Mouse (Mus musculus) heart, embryonic 13.5 days (tissue): Measurements from ENCODE around the gene Ankrd13b. TPM values are rescaled to one million over a fixed set of nuclear protein-coding genes. Genes with fewer than 3 reads are reported as not detected.

Experiments
- ATAC-seq: fragments of 200-750 bp; cut with Nextera tagmentation; 2 replicates; pipeline ENCODE4 v1.8.0; 2017; ENCODE audit warnings: moderate TSS enrichment; ENCODE audit not compliant: insufficient number of reproducible peaks, low FRiP score, low TSS enrichment; ENCODE audit errors: extremely low read depth
- H3K27ac ChIP-seq: fragments of 300-500 bp; sonication (generic); replicated peaks from 2 replicates; pipeline ENCODE4 v1.5.1; 2015; ENCODE audit warnings: moderate library complexity, mild to moderate bottlenecking, inconsistent platforms
- H3K27me3 ChIP-seq: fragments of 300-500 bp; sonication (generic); replicated peaks from 2 replicates; pipeline ENCODE4 v1.6.1; 2015; ENCODE audit warnings: mild to moderate bottlenecking, inconsistent platforms
- H3K36me3 ChIP-seq: fragments of 300-500 bp; sonication (generic); 2 replicates; pipeline ENCODE4 v1.6.1; 2015; ENCODE audit warnings: mild to moderate bottlenecking, inconsistent platforms
- H3K4me1 ChIP-seq: fragments of 300-500 bp; sonication (generic); 2 replicates; pipeline ENCODE4 v1.6.1; 2015; ENCODE audit warnings: inconsistent platforms
- H3K4me2 ChIP-seq: fragments of 300-500 bp; sonication (generic); 2 replicates; pipeline ENCODE4 v1.6.1; 2015; ENCODE audit warnings: inconsistent platforms, mild to moderate bottlenecking, moderate library complexity
- H3K4me3 ChIP-seq: fragments of 300-500 bp; sonication (generic); 2 replicates; pipeline ENCODE4 v1.5.1; 2015; ENCODE audit warnings: moderate library complexity, mild to moderate bottlenecking, inconsistent platforms
- H3K9ac ChIP-seq: fragments of 300-500 bp; sonication (generic); 2 replicates; pipeline ENCODE4 v1.6.1; 2015; ENCODE audit warnings: inconsistent platforms, mild to moderate bottlenecking, moderate library complexity
- H3K9me3 ChIP-seq: fragments of 300-500 bp; sonication (generic); 2 replicates; pipeline ENCODE4 v1.6.1; 2016; ENCODE audit warnings: inconsistent platforms
- WGBS: fragments of 180-500 bp; shearing (Covaris S2); methylation state at CpG from one replicate; pipeline ENCODE4 v1.1.7; 2015; ENCODE audit warnings: mixed read lengths; 5-methylcytosine and 5-hydroxymethylcytosine counted together
- polyA plus RNA-seq: library from polyadenylated mRNA; unstranded; fragments of >200 nt; fragmentation: Nextera tagmentation; extraction: Ambion mirVana; gene quantifications from 2 replicates; pipeline ENCODE4 v1.2.1, GENCODE M21; 2015

The Ankrd13b gene
- polyA plus RNA-seq, 1 experiment from 2014 or later = 2.6 TPM

DNA sequence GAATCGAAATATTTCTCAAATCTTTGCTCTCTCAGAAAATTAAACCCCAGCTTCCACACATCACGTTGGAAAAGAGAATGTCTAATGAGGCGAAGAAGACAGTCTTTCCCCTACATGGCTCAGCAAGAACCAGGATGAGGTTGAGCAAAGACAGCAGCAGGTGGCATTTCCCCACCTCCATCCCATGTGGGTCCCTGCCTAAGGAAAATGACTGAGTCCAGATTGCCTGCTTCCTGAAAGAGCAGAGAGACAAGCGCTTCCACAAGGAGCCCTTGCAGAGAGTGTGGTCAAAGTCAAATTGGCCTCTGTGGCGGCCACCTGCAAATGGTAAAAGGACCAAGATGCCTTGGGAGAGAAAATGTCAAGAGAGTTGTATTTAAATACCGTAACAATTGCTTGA lies 973 bp upstream of the Ankrd13b start:
- H3K9ac ChIP-seq = peak overlapping the region; percentile 45; the same call in 1 of the 2 replicates
- peak overlapping the region; percentile 86; the same call in 1 of the 2 replicates for H3K4me3 ChIP-seq
- H3K4me2 ChIP-seq = peak overlapping the region; percentile 97
- 0 out of 2 replicates have a peak overlapping the region, but pooled peaks have one; percentile 94 for H3K27ac ChIP-seq
- peaks cover 77% of the 10 kb centered on the region for H3K4me1 ChIP-seq
- H3K27me3 ChIP-seq = no peaks in the 10 kb centered on the region; the same call in 1 of the 2 replicates
- ATAC-seq = no peak
- H3K9me3 ChIP-seq = no peaks in the 10 kb centered on the region
- 67% methylated on average over 6 of the region's 6 CpGs for WGBS
- H3K36me3 ChIP-seq = no peaks in the 10 kb centered on the region

DNA sequence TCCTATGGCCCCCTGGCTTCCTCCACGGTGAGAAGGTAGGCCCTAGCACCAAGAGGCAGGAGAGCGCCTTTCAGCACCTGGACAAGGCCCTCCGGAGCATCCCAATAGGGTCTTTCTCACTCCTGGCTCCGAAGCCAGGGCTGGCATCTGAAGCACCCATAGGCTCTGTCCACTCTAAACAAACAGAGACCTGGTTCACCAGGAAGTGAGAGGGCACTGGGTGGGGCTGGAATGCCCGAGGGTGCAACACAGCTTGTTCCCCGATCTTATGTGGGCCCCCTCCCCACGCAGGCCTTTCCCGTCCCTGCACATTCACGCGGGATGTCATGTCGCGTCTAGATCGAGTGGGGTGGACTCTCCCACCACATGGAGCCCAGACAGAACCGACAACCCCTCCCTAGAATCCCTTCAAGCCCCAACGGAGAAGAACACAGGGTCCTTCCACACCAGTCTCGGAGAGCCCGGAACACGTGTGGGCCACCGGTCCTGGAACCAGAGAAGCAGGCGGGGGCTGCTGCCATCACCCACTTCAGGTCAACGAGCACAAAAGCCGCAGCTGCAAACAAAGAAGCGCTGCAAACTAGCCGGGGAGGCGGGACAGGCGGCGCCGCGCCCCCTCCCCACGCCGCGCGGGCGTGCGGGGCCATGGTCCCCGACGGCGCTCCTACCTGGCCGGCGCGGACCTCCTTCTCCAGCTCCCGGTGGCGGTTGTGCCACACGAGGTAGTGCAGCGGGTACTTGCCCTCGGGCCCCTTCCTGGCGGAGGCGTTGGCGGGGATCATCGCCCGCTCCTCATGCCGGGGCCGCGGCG lies 502 bp downstream of the Ankrd13b start:
- WGBS = 4% methylated on average over 54 of the region's 55 CpGs
- H3K9me3 ChIP-seq = no peaks in the 10 kb centered on the region
- H3K27me3 ChIP-seq = no peaks in the 10 kb centered on the region; the same call in 1 of the 2 replicates
- peaks cover 70% of the 10 kb centered on the region for H3K4me1 ChIP-seq
- peak overlapping the region; percentile 86 for H3K4me3 ChIP-seq
- H3K27ac ChIP-seq = no peak overlapping the region
- ATAC-seq = no peak
- H3K36me3 ChIP-seq = no peaks in the 10 kb centered on the region
- peak overlapping the region; percentile 97 for H3K4me2 ChIP-seq
- peak overlapping the region; percentile 91 for H3K9ac ChIP-seq

DNA sequence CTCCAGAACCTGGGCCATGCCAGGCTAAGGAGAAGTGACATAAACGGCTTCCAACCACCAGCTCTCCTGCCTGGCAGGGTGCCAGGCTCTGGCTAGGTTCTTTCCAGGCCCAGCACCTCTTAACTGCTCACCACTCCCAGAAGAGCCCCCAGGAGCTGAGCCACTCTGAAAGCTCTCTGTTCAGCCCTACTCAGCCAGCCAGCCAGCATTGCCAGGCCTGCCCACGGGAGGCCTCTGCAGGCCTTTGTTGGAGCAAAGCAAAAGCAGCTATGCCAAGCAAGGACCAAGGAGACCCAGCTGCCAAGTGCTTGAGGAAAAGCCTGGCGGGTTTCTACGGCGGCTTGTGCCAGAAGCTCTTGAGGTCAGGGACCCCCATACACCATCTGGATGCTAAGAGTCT lies 2.7 kb downstream of the Ankrd13b start:
- no peak overlapping the region for H3K4me3 ChIP-seq
- H3K4me1 ChIP-seq = peaks cover 68% of the 10 kb centered on the region
- H3K36me3 ChIP-seq = no peaks in the 10 kb centered on the region
- H3K27ac ChIP-seq = no peak overlapping the region
- no peaks in the 10 kb centered on the region; the same call in 1 of the 2 replicates for H3K27me3 ChIP-seq
- H3K9ac ChIP-seq = 0 out of 2 replicates have a peak overlapping the region, but pooled peaks have one; percentile 14
- no peak for ATAC-seq
- WGBS = 67% methylated on average over 5 of the region's 5 CpGs
- peak overlapping the region; percentile 7; the same call in 1 of the 2 replicates for H3K4me2 ChIP-seq
- no peaks in the 10 kb centered on the region for H3K9me3 ChIP-seq

DNA sequence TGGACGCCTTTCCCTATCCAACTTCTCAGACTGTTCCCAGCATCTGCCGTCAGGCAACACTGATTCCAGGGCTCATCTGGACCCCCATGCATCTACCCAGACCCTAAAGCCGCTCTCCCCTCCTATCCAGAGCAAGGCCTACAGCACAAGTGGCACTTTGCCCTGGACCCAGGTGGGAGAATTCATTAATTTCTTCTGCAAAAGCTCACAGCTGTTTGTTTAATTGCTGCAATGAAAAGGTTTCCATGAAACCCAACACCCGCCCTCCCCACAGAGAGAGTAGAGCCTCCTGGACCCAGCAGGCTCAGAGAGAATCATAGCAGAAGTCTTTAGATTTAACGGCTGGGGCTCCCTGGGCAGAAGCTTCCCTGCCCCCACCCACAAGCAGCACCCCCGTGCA lies 4.2 kb downstream of the Ankrd13b start:
- H3K27me3 ChIP-seq = no peaks in the 10 kb centered on the region; the same call in 1 of the 2 replicates
- H3K9ac ChIP-seq = no peak overlapping the region
- H3K36me3 ChIP-seq = no peaks in the 10 kb centered on the region
- H3K4me2 ChIP-seq = no peak overlapping the region
- H3K27ac ChIP-seq = no peak overlapping the region
- ATAC-seq = no peak
- peaks cover 53% of the 10 kb centered on the region for H3K4me1 ChIP-seq
- H3K9me3 ChIP-seq = no peaks in the 10 kb centered on the region
- WGBS = 66% methylated on average over 6 of the region's 6 CpGs
- H3K4me3 ChIP-seq = no peak overlapping the region

DNA sequence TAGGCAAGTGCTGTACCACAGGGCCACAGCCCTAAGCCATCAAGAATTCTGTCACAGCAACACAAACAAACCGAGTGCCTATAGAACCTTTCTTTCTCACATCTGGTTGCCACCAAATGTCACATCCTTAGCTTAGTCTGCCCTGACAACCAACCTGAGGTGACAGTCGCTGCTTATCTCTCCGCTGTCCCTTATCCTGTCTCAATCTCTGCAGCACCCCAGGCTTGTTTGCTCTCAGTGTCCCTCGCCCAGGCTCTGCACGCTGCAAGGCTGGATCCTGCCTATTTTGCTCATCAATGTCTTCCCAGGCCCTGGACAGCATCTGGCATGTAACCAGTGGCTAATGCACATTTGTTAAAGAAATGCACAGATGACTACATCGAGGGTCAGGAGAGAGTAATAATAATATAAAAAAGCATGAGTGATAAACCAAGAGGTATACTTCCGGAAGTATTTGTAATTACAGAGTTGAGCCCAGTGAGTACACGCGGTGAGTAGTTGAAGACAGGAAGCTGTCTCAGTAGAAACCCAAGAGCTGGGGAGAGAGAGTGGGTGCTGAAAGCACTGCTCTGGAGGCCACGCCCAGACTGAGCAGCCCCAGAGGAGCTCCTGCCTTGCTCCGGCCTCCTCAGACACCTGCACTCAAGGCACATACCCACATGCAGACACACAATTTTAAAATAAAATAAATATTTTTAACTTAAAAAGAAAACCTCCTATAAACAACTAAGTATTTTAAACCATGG lies 5.8 kb downstream of the Ankrd13b start:
- no peak for ATAC-seq
- no peak overlapping the region for H3K4me3 ChIP-seq
- H3K36me3 ChIP-seq = no peaks in the 10 kb centered on the region
- H3K27me3 ChIP-seq = no peaks in the 10 kb centered on the region; the same call in 1 of the 2 replicates
- peaks cover 41% of the 10 kb centered on the region for H3K4me1 ChIP-seq
- H3K9ac ChIP-seq = no peak overlapping the region
- no peak overlapping the region for H3K27ac ChIP-seq
- no peak overlapping the region for H3K4me2 ChIP-seq
- no peaks in the 10 kb centered on the region for H3K9me3 ChIP-seq
- WGBS = 32% methylated on average over 11 of the region's 11 CpGs

DNA sequence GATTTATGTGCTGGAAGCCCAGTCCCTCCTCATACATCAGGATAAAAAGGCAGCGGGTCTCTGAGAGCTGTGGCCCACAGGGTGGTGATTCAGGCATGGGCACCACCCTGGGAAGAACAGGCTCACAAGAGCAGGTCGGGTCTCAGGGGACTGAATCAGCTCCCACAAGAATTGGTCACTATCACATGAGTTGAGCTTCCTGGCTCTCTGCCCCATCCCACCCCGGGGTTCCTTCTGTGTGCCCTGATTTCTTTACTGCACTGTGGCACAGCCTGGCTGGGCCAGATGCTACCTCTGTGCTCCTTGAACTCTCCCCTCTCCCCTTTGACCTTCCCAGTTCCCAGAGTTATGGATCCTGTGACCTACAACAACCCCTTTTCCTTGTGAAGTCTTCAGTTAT lies 6.4 kb downstream of the Ankrd13b start:
- Histone ChIP-seq H3K4me2 (no peak overlapping the region), H3K27me3 (no peaks in the 10 kb centered on the region; the same call in 1 of the 2 replicates), H3K9me3 (no peaks in the 10 kb centered on the region), H3K9ac (no peak overlapping the region), H3K36me3 (no peaks in the 10 kb centered on the region), H3K27ac (no peak overlapping the region), H3K4me1 (peaks cover 35% of the 10 kb centered on the region), H3K4me3 (no peak overlapping the region)
- no peak for ATAC-seq
- WGBS = 55% methylated on average over 3 of the region's 3 CpGs

DNA sequence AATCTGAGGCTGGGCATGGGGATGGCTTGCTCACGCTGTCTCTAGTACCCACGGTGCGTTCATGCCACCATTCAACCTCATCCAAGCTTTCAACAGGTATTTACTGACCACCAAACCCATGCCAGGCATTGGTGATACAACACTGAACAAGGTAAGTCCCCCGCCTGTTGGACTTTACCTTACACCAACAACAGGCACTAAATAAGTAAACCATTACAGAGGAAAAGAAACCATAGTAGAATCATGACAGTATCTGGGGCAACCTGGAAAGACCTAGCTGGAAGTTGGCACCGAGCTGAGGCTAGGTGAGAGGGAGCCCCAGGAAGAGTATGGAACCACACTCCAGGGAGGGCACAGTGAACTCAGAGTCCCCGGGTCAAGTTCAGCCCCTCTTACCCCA lies 12.6 kb downstream of the Ankrd13b start:
- Histone ChIP-seq H3K36me3 (peaks cover 31% of the 10 kb centered on the region), H3K4me2 (no peak overlapping the region), H3K4me3 (no peak overlapping the region), H3K9ac (no peak overlapping the region), H3K9me3 (no peaks in the 10 kb centered on the region), H3K27me3 (no peaks in the 10 kb centered on the region), H3K4me1 (no peaks in the 10 kb centered on the region), H3K27ac (no peak overlapping the region)
- no peak for ATAC-seq
- WGBS = 85% methylated on average over 6 of the region's 6 CpGs

DNA sequence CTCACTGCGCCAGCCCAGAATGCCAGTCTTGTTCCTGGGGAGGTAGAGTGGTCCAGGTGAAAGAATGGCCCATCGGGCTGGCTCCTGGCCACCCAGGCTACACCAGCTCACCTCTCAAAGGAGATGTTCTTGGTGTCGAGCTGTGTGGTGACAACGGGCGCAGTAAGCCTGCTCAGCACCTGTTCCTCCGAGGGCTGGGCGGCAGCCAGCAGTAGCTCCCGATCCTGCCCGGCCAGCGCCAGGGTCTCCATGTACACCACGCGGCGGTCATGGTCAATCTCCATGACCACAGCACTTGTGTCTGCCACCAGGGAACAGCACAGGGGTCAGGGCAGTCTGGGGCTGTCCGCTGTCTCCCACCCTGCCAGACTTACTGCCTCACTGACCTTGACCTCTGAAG lies 13.3 kb downstream of the Ankrd13b start:
- H3K27ac ChIP-seq = no peak overlapping the region
- no peaks in the 10 kb centered on the region for H3K9me3 ChIP-seq
- H3K9ac ChIP-seq = no peak overlapping the region
- H3K4me1 ChIP-seq = no peaks in the 10 kb centered on the region
- WGBS = 86% methylated on average over 14 of the region's 14 CpGs
- H3K36me3 ChIP-seq = peaks cover 38% of the 10 kb centered on the region
- no peak overlapping the region for H3K4me2 ChIP-seq
- ATAC-seq = no peak
- H3K27me3 ChIP-seq = peaks cover 6% of the 10 kb centered on the region; the same call in 1 of the 2 replicates
- H3K4me3 ChIP-seq = no peak overlapping the region

DNA sequence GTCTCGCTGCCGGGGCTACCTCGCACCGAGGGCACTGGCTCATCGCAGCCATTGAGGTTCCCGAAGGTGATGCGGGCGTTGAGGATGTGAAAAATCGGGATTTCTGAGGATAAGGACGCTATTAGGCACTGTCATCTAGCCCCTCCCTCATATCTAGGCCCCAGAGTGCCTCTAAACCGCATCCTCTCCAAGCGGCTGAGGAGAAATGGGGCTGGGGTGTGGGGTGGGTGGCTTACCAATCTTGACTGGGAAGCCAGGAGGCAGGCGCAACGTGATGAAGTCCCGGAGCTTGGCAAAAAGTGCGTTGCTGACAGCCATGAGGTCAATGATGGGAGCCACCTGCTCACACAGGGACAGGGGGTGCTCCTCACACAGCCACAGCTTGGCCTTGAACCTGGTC lies 16.7 kb downstream of the Ankrd13b start:
- 76% methylated on average over 16 of the region's 16 CpGs for WGBS
- Histone ChIP-seq H3K4me1 (peaks cover 2% of the 10 kb centered on the region), H3K27ac (no peak overlapping the region), H3K4me3 (no peak overlapping the region), H3K4me2 (no peak overlapping the region), H3K9me3 (no peaks in the 10 kb centered on the region), H3K27me3 (peaks cover 24% of the 10 kb centered on the region), H3K36me3 (peaks cover 56% of the 10 kb centered on the region), H3K9ac (no peak overlapping the region)
- no peak for ATAC-seq

DNA sequence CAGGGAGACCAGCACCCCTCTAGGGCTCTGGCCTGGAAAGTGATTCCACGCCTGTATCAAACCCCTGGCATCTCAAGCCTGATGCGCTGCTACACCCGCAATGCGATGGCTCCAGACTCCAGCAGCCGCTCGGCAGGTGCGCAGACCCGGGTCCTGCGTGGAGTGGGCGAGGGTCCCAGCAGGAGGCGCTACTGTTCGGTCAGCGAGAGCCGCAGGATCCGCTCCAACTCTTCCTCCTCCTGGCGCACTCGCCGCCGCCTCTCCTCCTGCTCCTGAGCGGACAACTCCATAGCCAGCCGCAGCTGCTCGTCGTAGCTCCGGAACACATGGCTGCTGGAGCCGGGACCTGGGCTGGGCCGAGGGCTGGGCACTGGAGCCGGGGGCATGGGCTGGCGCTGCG lies 18.1 kb downstream of the Ankrd13b start:
- 70% methylated on average over 29 of the region's 29 CpGs for WGBS
- H3K4me3 ChIP-seq = no peak overlapping the region
- H3K27me3 ChIP-seq = peaks cover 37% of the 10 kb centered on the region
- H3K4me2 ChIP-seq = no peak overlapping the region
- H3K9ac ChIP-seq = no peak overlapping the region
- no peak overlapping the region for H3K27ac ChIP-seq
- H3K36me3 ChIP-seq = peaks cover 56% of the 10 kb centered on the region
- peaks cover 16% of the 10 kb centered on the region for H3K4me1 ChIP-seq
- no peaks in the 10 kb centered on the region for H3K9me3 ChIP-seq
- no peak for ATAC-seq

DNA sequence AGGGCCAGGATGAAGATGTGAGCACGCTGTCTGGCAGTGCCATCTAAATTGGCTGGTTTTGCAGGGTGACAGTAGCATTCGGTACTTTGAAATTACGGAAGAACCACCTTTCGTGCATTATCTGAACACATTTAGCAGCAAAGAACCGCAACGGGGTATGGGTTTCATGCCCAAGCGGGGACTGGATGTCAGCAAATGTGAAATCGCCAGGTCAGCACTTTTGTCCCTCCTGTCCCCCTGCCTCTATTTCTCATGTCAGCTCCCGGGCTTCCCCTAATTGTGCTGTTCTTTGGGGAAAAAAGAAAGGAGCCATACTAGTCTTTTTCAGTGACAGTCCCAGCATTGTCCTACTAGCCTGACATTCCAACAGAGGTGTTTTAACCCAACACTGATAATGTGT lies 21.1 kb downstream of the Ankrd13b start:
- Histone ChIP-seq H3K4me2 (no peak overlapping the region), H3K36me3 (peaks cover 45% of the 10 kb centered on the region), H3K27ac (no peak overlapping the region), H3K9ac (no peak overlapping the region), H3K4me1 (peaks cover 46% of the 10 kb centered on the region), H3K9me3 (no peaks in the 10 kb centered on the region), H3K27me3 (peaks cover 53% of the 10 kb centered on the region), H3K4me3 (no peak overlapping the region)
- ATAC-seq = no peak
- 77% methylated on average over 9 of the region's 9 CpGs for WGBS
